Mouse (Mus musculus) kidney, postnatal 0 days (tissue): Measurements from ENCODE around the gene Ttll3. TPM values are rescaled to one million over a fixed set of nuclear protein-coding genes. Genes with fewer than 3 reads are reported as not detected.

Experiments
- ATAC-seq: fragments of 200-750 bp; cut with Nextera tagmentation; replicated peaks from 2 replicates; pipeline ENCODE4 v1.8.0; 2017; ENCODE audit warnings: low read depth, moderate number of reproducible peaks, moderate TSS enrichment, moderate library complexity; ENCODE audit not compliant: low FRiP score
- DNase-seq: peaks from one replicate; pipeline ENCODE4 v3.0.0-alpha.2; 2016; ENCODE audit warnings: low spot score
- H3K27ac ChIP-seq: fragments of 300-500 bp; sonication (generic); 2 replicates; pipeline ENCODE4 v1.5.1; 2014; ENCODE audit warnings: mild to moderate bottlenecking
- H3K27me3 ChIP-seq: fragments of 300-500 bp; sonication (generic); 2 replicates; pipeline ENCODE4 v1.6.1; 2014; ENCODE audit warnings: low read length, mixed read lengths; ENCODE audit not compliant: insufficient read depth
- H3K36me3 ChIP-seq: fragments of 300-500 bp; sonication (generic); 2 replicates; pipeline ENCODE4 v1.6.1; 2014; ENCODE audit warnings: low read length, mixed read lengths; ENCODE audit not compliant: insufficient read depth
- H3K4me1 ChIP-seq: fragments of 300-500 bp; sonication (generic); replicated peaks from 2 replicates; pipeline ENCODE4 v1.6.1; 2014; ENCODE audit warnings: antibody characterized with exemption, low read length, mixed read lengths; ENCODE audit not compliant: insufficient read depth
- H3K4me2 ChIP-seq: fragments of 300-500 bp; sonication (generic); 2 replicates; pipeline ENCODE4 v1.6.1; 2014; ENCODE audit warnings: mild to moderate bottlenecking, low read length, moderate library complexity, mixed read lengths
- H3K4me3 ChIP-seq: fragments of 300-500 bp; sonication (generic); replicated peaks from 2 replicates; pipeline ENCODE4 v1.5.1; 2014; ENCODE audit warnings: low read depth, low read length
- H3K9ac ChIP-seq: fragments of 300-500 bp; sonication (generic); 2 replicates; pipeline ENCODE4 v1.6.1; 2014; ENCODE audit warnings: low read depth, low read length
- H3K9me3 ChIP-seq: fragments of 300-500 bp; sonication (generic); replicated peaks from 2 replicates; pipeline ENCODE4 v1.6.1; 2016; ENCODE audit warnings: low read length, inconsistent platforms, mixed read lengths
- CTCF ChIP-seq: IDR thresholded peaks from 2 replicates; pipeline ENCODE4 v1.5.1; 2016; ENCODE audit warnings: antibody characterized with exemption, low read depth, mild to moderate bottlenecking, moderate library complexity
- WGBS: fragments of 180-500 bp; shearing (Covaris S2); extraction: QIAGEN DNeasy Blood & Tissue Kit; methylation state at CpG from one replicate; pipeline ENCODE4 v1.1.7; 2014; 5-methylcytosine and 5-hydroxymethylcytosine counted together
- polyA plus RNA-seq: library from polyadenylated mRNA; unstranded; fragments of >200 nt; fragmentation: Nextera tagmentation; extraction: Ambion mirVana; gene quantifications from 2 replicates; pipeline ENCODE4 v1.2.1, GENCODE M21; 2015

Ttll3 gene
- polyA plus RNA-seq: 1.5 and 2.0 TPM in 2 replicates

GRCm38 (mm10) chr6:113388960-113389359, at the start of gene Ttll3:
Gene Ttll3 (plus strand): TSS chr6:113389260.
- 66% methylated on average over 8 of the region's 8 CpGs for WGBS
- TF ChIP-seq CTCF: no peak
- Histone ChIP-seq H3K4me2 (no peak within 1 kb of the TSS), H3K4me1 (0 out of 2 replicates have a peak, but pooled peaks cover 5% of the 10 kb centered on the region), H3K27me3 (no peaks in the 10 kb centered on the region), H3K9ac (no peak within 1 kb of the TSS), H3K4me3 (no peak within 1 kb of the TSS), H3K36me3 (peaks cover 57% of the 10 kb centered on the region), H3K9me3 (no peaks in the 10 kb centered on the region), H3K27ac (no peak within 1 kb of the TSS)
- no peak for ATAC-seq
- no peak for DNase-seq

DNA sequence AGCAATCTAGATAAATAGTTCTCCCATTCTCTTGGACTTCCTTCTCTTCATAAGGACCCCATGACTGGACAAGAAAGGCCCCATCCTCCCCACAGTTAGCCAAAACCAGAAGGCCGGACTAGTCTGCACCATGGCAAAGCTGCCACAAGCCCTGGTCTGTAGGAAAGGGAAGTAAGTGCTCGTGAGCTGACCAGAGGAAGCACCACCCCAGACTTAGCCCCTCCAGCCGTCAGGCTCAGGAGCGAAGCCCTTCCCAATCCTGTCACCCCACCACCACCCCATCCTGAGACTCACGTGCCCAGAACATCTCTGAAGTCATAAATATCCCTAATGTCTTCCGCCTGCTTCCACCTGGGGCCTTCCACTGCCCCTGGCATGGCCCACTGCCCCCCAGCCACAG, 47.5 kb upstream of the Ttll3 start:
- no peak overlapping the region for H3K27ac ChIP-seq
- peaks cover 27% of the 10 kb centered on the region for H3K4me1 ChIP-seq
- WGBS: 53% methylated on average over 6 of the region's 6 CpGs
- ATAC-seq: no peak
- H3K4me3 ChIP-seq: no peak overlapping the region
- no peak for TF ChIP-seq CTCF
- H3K9me3 ChIP-seq: no peaks in the 10 kb centered on the region
- H3K9ac ChIP-seq: no peak overlapping the region
- DNase-seq: no peak
- H3K36me3 ChIP-seq: peaks cover 27% of the 10 kb centered on the region; the same call in 1 of the 2 replicates
- peak overlapping the region; percentile 21 for H3K4me2 ChIP-seq
- no peaks in the 10 kb centered on the region for H3K27me3 ChIP-seq

DNA sequence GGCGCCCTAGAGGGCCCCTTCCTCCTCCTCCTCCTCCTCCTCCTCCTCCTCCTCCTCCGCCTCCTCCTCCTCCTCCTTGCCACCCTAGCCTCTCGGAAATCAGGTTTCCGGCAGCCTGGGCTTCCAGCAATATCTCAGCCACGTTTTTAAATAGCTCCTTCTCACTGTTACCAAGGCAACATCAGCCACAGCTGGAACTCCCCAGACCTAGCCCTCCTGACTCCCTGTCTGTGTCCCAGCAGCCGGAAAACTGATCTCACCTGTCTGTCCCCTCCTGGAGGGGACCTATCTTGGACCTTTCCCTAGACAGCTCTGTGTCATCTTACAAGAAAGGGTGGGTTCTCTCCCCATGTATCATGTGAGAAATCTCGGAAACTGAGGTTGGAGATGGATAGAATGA, 46.8 kb upstream of the Ttll3 start:
- TF ChIP-seq CTCF: no peak
- peak overlapping the region; percentile 78 for H3K4me2 ChIP-seq
- peaks cover 27% of the 10 kb centered on the region; the same call in 1 of the 2 replicates for H3K36me3 ChIP-seq
- no peaks in the 10 kb centered on the region for H3K27me3 ChIP-seq
- H3K4me1 ChIP-seq: peaks cover 27% of the 10 kb centered on the region
- WGBS: 15% methylated on average over 6 of the region's 7 CpGs
- ATAC-seq (no peak), DNase-seq (peak; percentile 58)
- H3K4me3 ChIP-seq: 0 out of 2 replicates have a peak overlapping the region, but pooled peaks have one; percentile 9
- no peak overlapping the region for H3K27ac ChIP-seq
- no peaks in the 10 kb centered on the region for H3K9me3 ChIP-seq
- 0 out of 2 replicates have a peak overlapping the region, but pooled peaks have one; percentile 27 for H3K9ac ChIP-seq

DNA sequence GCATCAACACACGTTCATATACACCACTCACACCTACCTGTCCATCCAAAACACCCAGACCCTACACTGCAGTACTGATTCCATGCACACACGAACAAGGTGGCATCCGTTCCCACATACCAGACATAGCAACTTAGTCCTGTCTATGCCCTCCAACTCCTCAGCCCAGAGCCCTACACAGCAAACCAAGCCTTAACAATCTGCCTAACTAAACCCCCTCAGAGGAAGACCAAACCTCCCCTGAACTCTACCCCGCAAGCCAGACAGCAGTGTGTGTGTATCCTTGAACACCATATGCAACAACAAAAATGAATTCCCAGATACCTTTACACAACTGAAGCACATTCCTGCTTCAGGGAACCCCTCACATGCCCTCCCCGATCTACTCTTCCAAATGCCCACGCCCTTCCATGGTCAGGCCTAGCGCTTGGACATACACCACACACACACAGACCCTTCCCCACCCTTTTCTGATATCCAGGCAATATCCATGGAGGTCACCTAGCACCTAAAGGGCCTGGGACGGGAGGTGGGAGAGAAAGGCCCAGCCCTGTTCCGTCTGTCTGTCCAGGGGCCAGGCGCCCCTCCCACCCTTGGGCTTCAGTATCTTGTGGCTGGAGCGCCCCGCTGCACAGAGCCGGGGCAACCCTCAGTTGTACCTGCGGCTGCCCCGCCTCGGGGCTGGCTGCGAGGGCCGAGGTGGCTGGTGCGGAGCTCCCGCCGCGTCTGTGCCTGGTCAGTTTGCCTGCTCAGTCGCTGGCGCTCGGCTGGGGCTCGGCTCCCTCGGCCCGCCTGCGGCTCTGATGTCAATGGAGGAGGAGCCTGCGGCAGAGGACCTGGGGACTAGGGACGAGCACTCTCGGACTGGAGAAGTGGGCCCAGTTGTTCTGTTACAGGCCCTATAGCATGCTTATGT, 45.6 kb upstream of the Ttll3 start, which contains the start of gene Camk1:
Camk1 (minus strand) TSS at position 808 of the 916 bp plus-strand sequence.
- 9% methylated on average over 32 of the region's 32 CpGs for WGBS
- ATAC-seq (peak; percentile 73), DNase-seq (peak; percentile 86)
- Histone ChIP-seq H3K4me3 (peak within 1 kb of the TSS; percentile 70), H3K27me3 (no peaks in the 10 kb centered on the region), H3K36me3 (peaks cover 17% of the 10 kb centered on the region; the same call in 1 of the 2 replicates), H3K4me2 (peak within 1 kb of the TSS; percentile 78), H3K27ac (peak within 1 kb of the TSS; percentile 60), H3K4me1 (peaks cover 27% of the 10 kb centered on the region), H3K9ac (peak within 1 kb of the TSS; percentile 74), H3K9me3 (no peaks in the 10 kb centered on the region)
- no peak for TF ChIP-seq CTCF

- Histone ChIP-seq H3K4me1 (peaks cover 27% of the 10 kb centered on the region), H3K27ac (peak overlapping the region; percentile 60), H3K4me2 (peak overlapping the region; percentile 78), H3K27me3 (no peaks in the 10 kb centered on the region), H3K9me3 (no peaks in the 10 kb centered on the region), H3K4me3 (no peak overlapping the region), H3K36me3 (peaks cover 8% of the 10 kb centered on the region; the same call in 1 of the 2 replicates), H3K9ac (peak overlapping the region; percentile 74; the same call in 1 of the 2 replicates)
- ATAC-seq: no peak
- TF ChIP-seq CTCF: no peak
- WGBS: 23% methylated on average over 2 of the region's 2 CpGs
- DNase-seq: peak; percentile 47
Measured at GRCm38 (mm10) chr6:113344321-113344720, 44.7 kb upstream of the Ttll3 start.

- Histone ChIP-seq H3K36me3 (no peaks in the 10 kb centered on the region), H3K4me2 (no peak overlapping the region), H3K4me1 (peaks cover 20% of the 10 kb centered on the region), H3K27ac (no peak overlapping the region), H3K9me3 (no peaks in the 10 kb centered on the region), H3K9ac (no peak overlapping the region), H3K4me3 (no peak overlapping the region), H3K27me3 (no peaks in the 10 kb centered on the region)
- TF ChIP-seq CTCF: no peak
- DNase-seq: no peak
- 72% methylated on average over 4 of the region's 4 CpGs for WGBS
- no peak for ATAC-seq
Measured at GRCm38 (mm10) chr6:113346897-113347296, 42.2 kb upstream of the Ttll3 start.
